Mouse (Mus musculus) liver, embryonic 13.5 days (tissue): ENCODE data around the gene Ap3m1. TPM values are rescaled to one million over a fixed set of nuclear protein-coding genes. Genes with fewer than 3 reads are reported as not detected.
"Not testable (repeated sequence)": the region's sequence is repeated elsewhere in the genome, so short reads cannot be mapped to it uniquely, and the experiment has no call there.

Experiments
- ATAC-seq: fragments of 200-750 bp; cut with Nextera tagmentation; 2 replicates; pipeline ENCODE4 v1.8.0; 2017; ENCODE audit warnings: low read depth, mild to moderate bottlenecking, moderate number of reproducible peaks, moderate library complexity
- DNase-seq: peaks from one replicate; pipeline ENCODE4 v3.0.0; 2022
- H3K27ac ChIP-seq: fragments of 300-500 bp; sonication (generic); 2 replicates; pipeline ENCODE4 v1.5.1; 2015; ENCODE audit warnings: moderate library complexity, mild to moderate bottlenecking, inconsistent platforms
- H3K27me3 ChIP-seq: fragments of 300-500 bp; sonication (generic); 2 replicates; pipeline ENCODE4 v1.6.1; 2015; ENCODE audit warnings: mild to moderate bottlenecking, inconsistent platforms
- H3K36me3 ChIP-seq: fragments of 300-500 bp; sonication (generic); 2 replicates; pipeline ENCODE4 v1.6.1; 2015; ENCODE audit warnings: mild to moderate bottlenecking, inconsistent platforms
- H3K4me1 ChIP-seq: fragments of 300-500 bp; sonication (generic); replicated peaks from 2 replicates; pipeline ENCODE4 v1.6.1; 2015; ENCODE audit warnings: inconsistent platforms
- H3K4me2 ChIP-seq: fragments of 300-500 bp; sonication (generic); 2 replicates; pipeline ENCODE4 v1.6.1; 2015; ENCODE audit warnings: inconsistent platforms, mild to moderate bottlenecking, moderate library complexity
- H3K4me3 ChIP-seq: fragments of 300-500 bp; sonication (generic); replicated peaks from 2 replicates; pipeline ENCODE4 v1.5.1; 2015; ENCODE audit warnings: mild to moderate bottlenecking, inconsistent platforms
- H3K9ac ChIP-seq: fragments of 300-500 bp; sonication (generic); 2 replicates; pipeline ENCODE4 v1.6.1; 2015; ENCODE audit warnings: mild to moderate bottlenecking, inconsistent platforms
- H3K9me3 ChIP-seq: fragments of 300-500 bp; sonication (generic); replicated peaks from 2 replicates; pipeline ENCODE4 v1.6.1; 2016; ENCODE audit warnings: inconsistent platforms
- WGBS: fragments of 180-500 bp; shearing (Covaris S2); methylation state at CpG from one replicate; pipeline ENCODE4 v1.1.7; 2015; ENCODE audit not compliant: insufficient replicate concordance; 5-methylcytosine and 5-hydroxymethylcytosine counted together
- polyA plus RNA-seq: library from polyadenylated mRNA; unstranded; fragments of >200 nt; fragmentation: Nextera tagmentation; extraction: Ambion mirVana; gene quantifications from 2 replicates; pipeline ENCODE4 v1.2.1, GENCODE M21; 2015

Gene Ap3m1
- 37.0 and 44.6 TPM in 2 replicates for polyA plus RNA-seq

- Histone ChIP-seq H3K9ac (peak within 1 kb of the TSS; percentile 90), H3K27ac (peak within 1 kb of the TSS; percentile 87), H3K9me3 (no peaks in the 10 kb centered on the region), H3K27me3 (no peaks in the 10 kb centered on the region), H3K4me1 (peaks cover 37% of the 10 kb centered on the region), H3K4me3 (peak within 1 kb of the TSS; percentile 87), H3K4me2 (peak within 1 kb of the TSS; percentile 97), H3K36me3 (peaks cover 10% of the 10 kb centered on the region; the same call in 1 of the 2 replicates)
- DNase-seq (peak; percentile 88), ATAC-seq (peak; percentile 96)
- WGBS = under 1% methylated on average over 48 of the region's 48 CpGs
Measured at GRCm38 (mm10) chr14:21052112-21052780, at the start of gene Ap3m1, which contains the start of gene Adk. Ap3m1 (minus strand) TSS chr14:21052508. Adk (plus strand) TSS chr14:21052574.

DNA sequence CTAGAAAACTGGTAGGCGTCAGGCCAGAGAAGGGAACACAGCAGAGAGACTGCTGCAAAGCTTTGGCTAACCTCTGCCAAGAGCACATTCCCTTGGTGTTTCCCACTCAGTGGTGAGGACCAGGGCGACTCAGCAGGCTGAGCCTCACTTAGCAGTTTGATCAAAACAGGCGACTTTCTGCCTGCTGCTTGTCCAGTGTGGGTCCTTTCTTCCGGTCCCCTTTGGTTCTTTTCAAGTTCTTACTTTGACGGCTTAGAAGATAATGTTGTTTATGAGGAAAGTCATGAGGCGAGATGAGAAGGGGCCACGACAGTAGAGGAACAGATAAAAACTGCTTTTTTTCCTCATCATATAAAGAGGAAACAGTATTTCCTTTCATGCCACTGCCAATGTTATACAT lies 49.3 kb upstream of the Ap3m1 start:
- peak overlapping the region; percentile 60; the same call in 1 of the 2 replicates for H3K27ac ChIP-seq
- 19% methylated on average over 7 of the region's 7 CpGs for WGBS
- H3K36me3 ChIP-seq = peaks cover 5% of the 10 kb centered on the region; the same call in 1 of the 2 replicates
- H3K4me1 ChIP-seq = peaks cover 40% of the 10 kb centered on the region
- ATAC-seq = no peak
- no peak overlapping the region for H3K9ac ChIP-seq
- H3K4me2 ChIP-seq = no peak overlapping the region
- DNase-seq = no peak
- H3K4me3 ChIP-seq = no peak overlapping the region
- no peaks in the 10 kb centered on the region for H3K9me3 ChIP-seq
- no peaks in the 10 kb centered on the region for H3K27me3 ChIP-seq

DNA sequence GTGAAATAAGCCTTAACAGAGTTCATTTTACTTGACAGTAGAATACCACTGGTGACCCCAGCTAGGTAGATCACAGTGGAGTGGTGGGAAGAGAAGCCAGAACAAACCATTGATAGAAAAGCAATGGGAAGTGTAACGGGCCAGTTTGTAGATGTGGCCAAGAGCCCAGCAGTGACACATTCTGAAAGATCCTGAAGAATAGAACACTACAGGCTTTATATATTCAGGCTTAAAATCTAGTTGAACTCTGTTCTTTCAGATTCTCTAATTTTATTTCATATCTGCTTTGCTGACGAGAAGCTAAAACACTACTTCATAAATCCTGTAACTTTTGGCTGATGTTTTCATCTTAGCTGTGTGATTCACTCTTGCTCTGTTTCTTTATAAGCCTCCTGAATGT lies 48.6 kb upstream of the Ap3m1 start:
- Histone ChIP-seq H3K27ac (no peak overlapping the region), H3K27me3 (no peaks in the 10 kb centered on the region), H3K4me2 (no peak overlapping the region), H3K9ac (no peak overlapping the region), H3K36me3 (peaks cover 3% of the 10 kb centered on the region; the same call in 1 of the 2 replicates), H3K4me1 (peaks cover 43% of the 10 kb centered on the region), H3K9me3 (no peaks in the 10 kb centered on the region), H3K4me3 (no peak overlapping the region)
- DNase-seq (no peak), ATAC-seq (no peak)
- WGBS = 68% methylated on average over 2 of the region's 2 CpGs

GRCm38 (mm10) chr14:21099371-21099770 lies 47.1 kb upstream of the Ap3m1 start:
- H3K36me3 ChIP-seq = peaks cover 4% of the 10 kb centered on the region; the same call in 1 of the 2 replicates
- H3K9ac ChIP-seq = no peak overlapping the region
- H3K4me2 ChIP-seq = no peak overlapping the region
- no peaks in the 10 kb centered on the region for H3K27me3 ChIP-seq
- no peak overlapping the region for H3K4me3 ChIP-seq
- H3K27ac ChIP-seq = no peak overlapping the region
- ATAC-seq = no peak
- H3K9me3 ChIP-seq = no peaks in the 10 kb centered on the region
- 65% methylated on average over 7 of the region's 7 CpGs for WGBS
- no peak for DNase-seq
- peaks cover 43% of the 10 kb centered on the region for H3K4me1 ChIP-seq

DNA sequence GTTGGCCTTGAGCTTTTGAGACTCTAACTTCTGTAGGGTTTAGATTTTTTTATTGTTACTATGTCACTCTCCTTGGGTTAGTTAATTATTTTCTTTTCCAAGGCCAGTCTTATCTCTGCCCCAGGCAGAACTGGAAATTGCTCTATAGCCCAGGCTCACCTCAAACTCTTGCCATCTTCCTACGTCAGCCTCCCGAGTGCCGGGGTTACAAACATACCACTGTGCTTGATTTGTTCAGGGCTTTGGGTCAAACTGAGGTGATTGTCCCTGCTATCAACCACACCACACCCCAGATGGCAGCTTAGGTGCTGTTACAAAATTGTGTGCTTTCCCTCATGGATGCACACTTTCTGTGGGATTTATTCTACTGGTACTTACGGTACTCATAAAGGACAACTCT lies 44.4 kb upstream of the Ap3m1 start:
- Histone ChIP-seq H3K4me2 (no peak overlapping the region), H3K27me3 (no peaks in the 10 kb centered on the region), H3K9ac (no peak overlapping the region), H3K9me3 (no peaks in the 10 kb centered on the region), H3K27ac (peak overlapping the region; percentile 50; the same call in 1 of the 2 replicates), H3K4me3 (no peak overlapping the region), H3K36me3 (peaks cover 20% of the 10 kb centered on the region), H3K4me1 (peaks cover 35% of the 10 kb centered on the region)
- ATAC-seq = peak; percentile 67
- 71% methylated on average over 4 of the region's 4 CpGs for WGBS
- DNase-seq = no peak

DNA sequence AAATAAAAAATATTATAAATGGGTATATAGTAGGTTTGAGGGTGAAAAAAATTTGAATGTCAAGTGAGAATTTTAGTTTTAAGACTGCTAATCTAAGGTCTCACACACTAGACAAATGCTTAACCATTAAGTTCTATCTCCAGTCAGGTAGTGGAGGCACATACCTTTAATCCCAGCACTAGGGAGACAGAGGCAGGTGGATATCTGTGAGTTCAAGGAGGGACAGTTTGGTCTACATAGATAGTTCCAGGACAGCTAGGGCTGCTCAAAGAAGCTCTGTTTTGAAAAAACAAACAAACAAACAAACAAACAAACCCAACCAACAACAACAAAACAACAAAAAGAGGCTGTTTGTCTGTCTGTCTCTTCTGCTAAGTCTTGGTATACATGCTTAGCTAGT lies 44.0 kb upstream of the Ap3m1 start:
- no peak overlapping the region for H3K9ac ChIP-seq
- H3K27ac ChIP-seq = peak overlapping the region; percentile 50
- ATAC-seq = no peak
- no peaks in the 10 kb centered on the region for H3K27me3 ChIP-seq
- DNase-seq = no peak
- H3K4me1 ChIP-seq = peaks cover 31% of the 10 kb centered on the region
- H3K4me2 ChIP-seq = no peak overlapping the region
- H3K36me3 ChIP-seq = peaks cover 20% of the 10 kb centered on the region
- H3K4me3 ChIP-seq = no peak overlapping the region
- no peaks in the 10 kb centered on the region for H3K9me3 ChIP-seq

DNA sequence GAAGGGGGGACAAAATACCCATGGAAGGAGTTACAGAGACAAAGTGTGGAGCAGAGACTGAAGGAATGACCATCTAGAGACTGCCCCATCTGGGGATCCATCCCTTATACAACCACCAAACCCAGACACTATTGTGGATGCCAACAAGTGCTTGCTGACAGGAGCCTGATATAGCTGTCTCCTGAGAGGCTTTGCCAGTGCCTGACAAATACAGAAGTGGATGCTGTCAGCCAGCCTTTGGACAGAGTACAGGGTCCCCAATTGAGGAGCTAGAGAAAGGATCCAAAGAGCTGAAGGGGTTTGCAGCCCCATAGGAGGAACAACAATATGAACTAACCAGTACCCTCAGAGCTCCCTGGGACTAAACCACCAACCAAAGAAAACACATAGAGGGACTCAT lies 41.9 kb upstream of the Ap3m1 start:
- not testable (repeated sequence) for DNase-seq

DNA sequence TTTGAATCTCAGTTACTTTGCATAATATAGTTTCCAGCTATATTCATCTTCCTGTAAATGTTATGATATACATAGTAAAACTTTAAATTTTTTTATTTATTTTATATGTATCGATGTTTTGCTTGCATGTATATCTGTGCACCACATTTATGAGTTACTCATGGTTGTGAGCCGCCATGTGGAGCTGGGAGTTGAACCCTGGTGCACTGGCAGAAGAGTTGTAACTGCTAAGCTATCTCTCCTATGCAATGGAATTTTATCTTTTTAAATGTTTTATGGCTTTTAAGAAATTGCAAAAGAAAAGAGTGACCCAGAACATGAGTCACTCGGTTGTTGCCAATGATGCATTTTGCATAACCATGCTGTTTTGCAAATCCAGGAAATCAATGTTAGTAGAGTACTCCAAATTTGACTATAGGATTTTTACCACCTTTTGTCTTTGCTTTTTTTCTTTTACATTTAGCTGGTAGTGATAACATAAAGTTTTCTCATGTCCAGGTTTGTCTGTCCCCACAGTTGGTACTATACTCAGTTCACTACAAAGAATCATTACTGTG lies 38.7 kb upstream of the Ap3m1 start:
- no peaks in the 10 kb centered on the region for H3K27me3 ChIP-seq
- DNase-seq (no peak), ATAC-seq (no peak)
- H3K4me3 ChIP-seq = no peak overlapping the region
- H3K4me2 ChIP-seq = no peak overlapping the region
- H3K27ac ChIP-seq = no peak overlapping the region
- H3K9me3 ChIP-seq = no peaks in the 10 kb centered on the region
- H3K9ac ChIP-seq = no peak overlapping the region
- H3K4me1 ChIP-seq = peaks cover 46% of the 10 kb centered on the region
- 85% methylated on average over 3 of the region's 3 CpGs for WGBS
- H3K36me3 ChIP-seq = peaks cover 20% of the 10 kb centered on the region

More for the DNA sequence above, 41.9 kb upstream of the Ap3m1 start:
- H3K4me2 ChIP-seq, H3K27me3 ChIP-seq, H3K27ac ChIP-seq, H3K9ac ChIP-seq, ATAC-seq, H3K9me3 ChIP-seq, H3K4me3 ChIP-seq: not testable (repeated sequence)
- Histone ChIP-seq H3K4me1 (peaks cover 38% of the 10 kb centered on the region), H3K36me3 (peaks cover 20% of the 10 kb centered on the region)

- no peak overlapping the region for H3K4me3 ChIP-seq
- 34% methylated on average over 3 of the region's 3 CpGs for whole genome bisulfite sequencing
- no peak overlapping the region for H3K27ac ChIP-seq
- no peak overlapping the region for H3K4me2 ChIP-seq
- no peak for DNase-seq
- peaks cover 50% of the 10 kb centered on the region for H3K4me1 ChIP-seq
- H3K27me3 ChIP-seq = no peaks in the 10 kb centered on the region
- H3K9ac ChIP-seq = no peak overlapping the region
- H3K36me3 ChIP-seq = peaks cover 20% of the 10 kb centered on the region
- no peak for ATAC-seq
- no peaks in the 10 kb centered on the region for H3K9me3 ChIP-seq
Measured at GRCm38 (mm10) chr14:21090400-21090799, 38.1 kb upstream of the Ap3m1 start.

GRCm38 (mm10) chr14:21088731-21089130 lies 36.4 kb upstream of the Ap3m1 start:
- H3K27ac ChIP-seq = no peak overlapping the region
- H3K4me1 ChIP-seq = peaks cover 62% of the 10 kb centered on the region
- no peak overlapping the region; the same call in 1 of the 2 replicates for H3K9ac ChIP-seq
- no peaks in the 10 kb centered on the region for H3K9me3 ChIP-seq
- H3K36me3 ChIP-seq = peaks cover 13% of the 10 kb centered on the region
- no peak for DNase-seq
- no peaks in the 10 kb centered on the region for H3K27me3 ChIP-seq
- WGBS = 55% methylated on average over 3 of the region's 3 CpGs
- no peak for ATAC-seq
- H3K4me2 ChIP-seq = no peak overlapping the region
- no peak overlapping the region for H3K4me3 ChIP-seq

DNA sequence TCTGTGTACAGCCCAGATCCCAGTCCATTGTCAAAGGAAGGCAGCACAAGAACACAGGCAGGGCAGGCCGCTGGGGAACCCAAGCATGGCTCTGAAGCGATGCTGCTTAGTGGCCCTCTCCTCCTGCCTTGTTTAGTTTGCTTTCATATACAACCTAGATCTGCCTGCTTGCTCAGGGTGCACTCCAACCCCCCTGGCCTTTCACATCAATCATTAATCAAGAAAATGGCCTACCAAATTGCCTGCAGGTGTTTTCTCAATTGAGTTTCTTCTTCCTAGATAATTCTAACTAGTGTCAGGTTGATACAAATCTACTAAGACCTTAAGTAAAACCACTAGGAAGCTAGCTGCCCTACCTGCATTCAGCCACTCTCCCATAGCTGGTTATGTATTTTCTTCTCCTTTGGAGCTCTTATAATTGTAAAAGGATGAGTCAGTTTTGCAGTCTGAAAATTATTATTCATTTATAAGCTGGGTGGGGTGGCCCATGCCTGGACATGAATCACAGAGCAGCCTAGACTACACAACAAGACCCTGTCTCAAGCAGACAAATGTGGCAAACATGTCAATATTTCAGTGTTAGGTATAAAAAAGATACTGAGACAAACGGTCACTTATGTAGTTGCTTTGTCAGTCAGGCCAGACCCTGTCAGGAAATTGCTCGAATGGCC lies 35.2 kb upstream of the Ap3m1 start:
- H3K36me3 ChIP-seq = peaks cover 5% of the 10 kb centered on the region
- H3K4me1 ChIP-seq = peaks cover 73% of the 10 kb centered on the region
- no peaks in the 10 kb centered on the region for H3K9me3 ChIP-seq
- DNase-seq (no peak), ATAC-seq (no peak)
- no peak overlapping the region for H3K4me2 ChIP-seq
- H3K9ac ChIP-seq = peak overlapping the region; percentile 28; the same call in 1 of the 2 replicates
- WGBS = 68% methylated on average over 4 of the region's 4 CpGs
- H3K27me3 ChIP-seq = no peaks in the 10 kb centered on the region
- H3K27ac ChIP-seq = peak overlapping the region; percentile 29; the same call in 1 of the 2 replicates
- H3K4me3 ChIP-seq = no peak overlapping the region
